Mouse (Mus musculus): ENCODE measurements around the gene Zmynd8. TPM values are rescaled to one million over a fixed set of nuclear protein-coding genes. Genes with fewer than 3 reads are reported as not detected.

Gene Zmynd8
- polyA plus RNA-seq, 1 experiment from 2014 or later, result 79.5 TPM

DNA sequence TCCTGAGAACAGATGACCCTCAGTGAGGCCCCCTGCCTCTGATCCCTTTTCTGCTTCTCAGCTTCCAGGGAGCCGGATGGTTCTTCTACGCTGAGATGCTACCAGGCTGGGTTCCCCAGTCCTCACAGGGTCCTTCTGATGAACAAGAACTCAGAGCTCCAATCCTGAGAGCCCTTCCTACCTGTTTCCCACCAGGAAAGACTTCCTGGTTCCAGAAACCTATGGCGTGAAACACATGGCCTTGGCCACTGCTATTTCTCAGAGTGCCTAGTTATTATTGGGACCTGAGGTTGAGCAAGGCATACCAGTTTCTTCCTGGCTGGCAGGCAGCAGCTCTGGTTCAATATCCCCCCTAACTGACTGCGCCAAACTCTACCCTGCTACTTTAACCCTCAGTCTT, 3.1 kb downstream of the Zmynd8 start:
- Histone ChIP-seq H3K4me3 (replicated peaks) (no peak overlapping the region), H3K4me1 (peaks cover 12% of the 10 kb centered on the region), H3K4me2 (no peak overlapping the region), H3K9me3 (replicated peaks) (no peaks in the 10 kb centered on the region), H3K27ac (replicated peaks) (no peak overlapping the region), H3K9ac (replicated peaks) (no peak overlapping the region), H3K27me3 (replicated peaks) (no peaks in the 10 kb centered on the region), H3K36me3 (no peaks in the 10 kb centered on the region)
- WGBS, result 83% methylated on average over 4 of the region's 4 CpGs
- no peak for ATAC-seq (ENCODE audit: low FRiP score)

DNA sequence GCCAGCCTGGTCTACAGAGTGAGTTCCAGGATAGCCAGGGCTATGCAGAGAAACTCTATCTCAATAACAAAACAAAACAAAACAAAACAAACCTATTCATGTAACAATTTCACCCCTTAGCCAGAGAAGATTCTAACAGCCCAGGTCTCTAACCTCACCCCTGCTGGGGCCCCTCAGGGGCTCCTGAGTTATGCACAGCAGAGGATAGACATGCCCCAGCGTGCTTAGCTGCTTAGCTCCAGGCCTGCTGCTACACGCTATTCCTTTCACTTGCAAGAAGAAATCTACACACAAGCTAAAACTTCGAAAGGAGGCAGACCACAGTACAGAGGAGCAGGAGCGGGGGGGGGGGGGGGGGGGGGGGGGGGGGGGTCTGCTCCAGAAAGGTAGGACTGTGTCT, 4.3 kb downstream of the Zmynd8 start:
- Histone ChIP-seq H3K36me3 (no peaks in the 10 kb centered on the region), H3K9ac (replicated peaks) (no peak overlapping the region), H3K4me1 (peaks cover 3% of the 10 kb centered on the region; the same call in 1 of the 2 replicates), H3K4me2 (no peak overlapping the region), H3K27ac (replicated peaks) (no peak overlapping the region), H3K4me3 (replicated peaks) (no peak overlapping the region), H3K27me3 (replicated peaks) (no peaks in the 10 kb centered on the region), H3K9me3 (replicated peaks) (no peaks in the 10 kb centered on the region)
- 60% methylated on average over 4 of the region's 4 CpGs for WGBS
- no peak for ATAC-seq (ENCODE audit: low FRiP score)

DNA sequence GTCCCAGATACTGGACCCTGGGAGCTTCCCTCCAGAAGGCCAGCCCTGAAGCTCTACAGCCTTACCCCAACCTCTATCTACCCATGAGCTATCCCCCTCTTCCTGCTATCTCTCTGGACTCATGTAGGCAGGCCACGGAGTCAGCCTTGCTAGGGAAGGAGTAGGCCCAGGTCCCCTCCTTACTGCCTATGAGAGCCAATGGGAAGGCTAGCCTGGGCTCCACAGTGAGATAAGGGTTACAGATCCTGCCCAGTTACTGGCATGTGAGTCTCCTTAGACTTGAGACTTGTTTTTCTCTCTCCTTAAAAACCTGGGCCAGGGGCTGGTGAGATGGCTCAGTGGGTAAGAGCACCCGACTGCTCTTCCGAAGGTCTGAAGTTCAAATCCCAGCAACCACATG, 5.6 kb downstream of the Zmynd8 start:
- Histone ChIP-seq H3K27me3 (replicated peaks) (no peaks in the 10 kb centered on the region), H3K4me3 (replicated peaks) (no peak overlapping the region), H3K36me3 (no peaks in the 10 kb centered on the region), H3K27ac (replicated peaks) (no peak overlapping the region), H3K4me1 (peaks cover 13% of the 10 kb centered on the region), H3K4me2 (no peak overlapping the region), H3K9ac (replicated peaks) (no peak overlapping the region), H3K9me3 (replicated peaks) (no peaks in the 10 kb centered on the region)
- 93% methylated on average over 3 of the region's 3 CpGs for WGBS
- ATAC-seq (ENCODE audit: low FRiP score), result no peak

DNA sequence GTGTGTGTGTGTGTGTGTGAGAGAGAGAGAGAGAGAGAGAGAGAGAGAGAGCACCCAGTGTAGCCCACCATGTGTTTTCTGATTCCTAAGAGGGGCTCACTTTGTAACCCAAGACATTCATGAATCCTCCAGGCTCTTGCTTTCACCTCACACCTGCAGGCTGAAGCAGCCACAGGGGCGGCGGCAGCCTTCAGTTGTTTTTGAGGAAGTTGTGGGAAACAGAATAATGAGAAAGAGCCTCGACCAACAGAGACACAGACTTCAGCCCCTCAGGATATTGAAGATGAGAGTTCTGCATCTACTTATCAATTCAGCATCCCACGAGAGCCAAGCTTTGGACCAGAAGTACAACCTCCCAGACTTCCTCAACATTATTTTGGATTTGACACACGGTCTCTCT, 6.2 kb downstream of the Zmynd8 start:
- Histone ChIP-seq H3K4me2 (no peak overlapping the region), H3K27me3 (replicated peaks) (no peaks in the 10 kb centered on the region), H3K4me1 (peaks cover 19% of the 10 kb centered on the region), H3K9me3 (replicated peaks) (no peaks in the 10 kb centered on the region), H3K27ac (replicated peaks) (no peak overlapping the region), H3K36me3 (no peaks in the 10 kb centered on the region), H3K4me3 (replicated peaks) (no peak overlapping the region), H3K9ac (replicated peaks) (no peak overlapping the region)
- no peak for ATAC-seq (ENCODE audit: low FRiP score)
- WGBS, result 80% methylated on average over 5 of the region's 5 CpGs

DNA sequence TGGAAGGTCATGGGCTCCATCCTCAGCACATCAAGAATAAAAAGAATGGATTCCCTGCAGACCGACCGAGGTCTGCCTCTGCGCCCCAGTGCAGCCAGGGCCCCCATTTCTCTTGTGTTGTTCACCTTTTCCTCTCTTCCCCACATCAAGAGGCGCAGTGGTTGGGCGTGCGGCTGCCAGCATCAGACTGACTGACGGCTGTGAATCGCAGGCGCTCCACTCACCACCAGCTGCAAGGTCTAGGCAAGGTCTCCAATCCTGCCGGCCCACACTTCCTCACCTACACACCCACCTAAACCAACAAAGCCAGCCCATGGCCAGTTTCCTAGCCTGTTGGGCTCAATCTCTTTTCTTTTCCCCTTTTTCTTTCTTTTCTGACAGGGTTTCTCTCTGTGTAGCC, 8.4 kb downstream of the Zmynd8 start:
- H3K4me1 ChIP-seq, result peaks cover 41% of the 10 kb centered on the region
- 88% methylated on average over 10 of the region's 10 CpGs for WGBS
- no peak for ATAC-seq (ENCODE audit: low FRiP score)

DNA sequence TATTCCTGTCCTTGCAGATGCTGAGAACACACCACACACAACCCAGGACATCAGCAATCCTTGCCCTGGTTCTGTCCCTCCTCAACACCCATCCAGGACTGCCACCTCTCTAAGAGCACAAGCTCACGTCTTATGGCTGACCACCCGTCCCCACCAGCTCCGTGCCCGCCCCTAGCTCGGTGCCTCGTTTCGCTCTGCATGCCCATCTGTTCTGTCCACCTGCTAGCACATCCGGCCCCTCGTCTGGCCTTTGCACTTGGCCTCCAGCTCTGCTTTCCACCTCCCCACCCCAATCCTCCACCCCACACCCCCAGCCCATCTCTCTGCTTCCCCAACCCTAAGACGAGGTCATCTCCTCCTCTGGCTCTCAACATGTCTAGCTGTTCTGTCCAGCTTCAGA, 8.9 kb downstream of the Zmynd8 start:
- H3K4me1 ChIP-seq, result peaks cover 46% of the 10 kb centered on the region
- WGBS, result 72% methylated on average over 10 of the region's 10 CpGs
- ATAC-seq (ENCODE audit: low FRiP score), result no peak
- no peak overlapping the region for H3K4me3 ChIP-seq (replicated peaks)
- H3K9me3 ChIP-seq (replicated peaks), result no peaks in the 10 kb centered on the region
- H3K4me2 ChIP-seq, result no peak overlapping the region
- no peaks in the 10 kb centered on the region for H3K36me3 ChIP-seq
- H3K27ac ChIP-seq (replicated peaks), result no peak overlapping the region
- no peaks in the 10 kb centered on the region for H3K27me3 ChIP-seq (replicated peaks)
- H3K9ac ChIP-seq (replicated peaks), result no peak overlapping the region

More for the DNA sequence above, 8.4 kb downstream of the Zmynd8 start:
- H3K9ac ChIP-seq (replicated peaks), result no peak overlapping the region
- no peaks in the 10 kb centered on the region for H3K36me3 ChIP-seq
- H3K27me3 ChIP-seq (replicated peaks), result no peaks in the 10 kb centered on the region
- H3K9me3 ChIP-seq (replicated peaks), result no peaks in the 10 kb centered on the region
- H3K4me2 ChIP-seq, result no peak overlapping the region
- no peak overlapping the region for H3K27ac ChIP-seq (replicated peaks)
- H3K4me3 ChIP-seq (replicated peaks), result no peak overlapping the region

DNA sequence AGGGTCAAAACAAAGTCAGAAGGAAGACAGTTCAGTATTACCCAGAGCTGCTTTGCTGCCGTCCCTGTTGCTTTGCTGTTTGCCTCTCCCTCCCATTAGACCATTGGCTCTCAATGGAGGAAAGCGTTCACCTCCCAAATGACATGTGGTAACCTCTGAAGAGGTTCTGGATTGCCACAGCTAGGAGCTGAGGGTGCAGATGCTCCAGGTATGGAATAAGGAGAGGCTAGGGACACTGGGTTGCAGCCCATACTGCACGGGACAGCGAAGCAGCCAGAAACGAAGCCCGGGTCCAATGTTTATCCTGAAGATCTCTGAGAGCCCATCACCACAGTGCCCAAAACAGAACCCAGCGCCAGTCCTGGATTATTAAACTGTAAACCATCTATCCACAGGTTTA, 9.6 kb downstream of the Zmynd8 start:
- Histone ChIP-seq H3K9me3 (replicated peaks) (no peaks in the 10 kb centered on the region), H3K4me1 (peaks cover 51% of the 10 kb centered on the region), H3K4me3 (replicated peaks) (no peak overlapping the region), H3K9ac (replicated peaks) (no peak overlapping the region), H3K36me3 (no peaks in the 10 kb centered on the region), H3K4me2 (no peak overlapping the region), H3K27ac (replicated peaks) (peak overlapping the region; percentile 99), H3K27me3 (replicated peaks) (no peaks in the 10 kb centered on the region)
- 63% methylated on average over 7 of the region's 7 CpGs for WGBS
- no peak for ATAC-seq (ENCODE audit: low FRiP score)

DNA sequence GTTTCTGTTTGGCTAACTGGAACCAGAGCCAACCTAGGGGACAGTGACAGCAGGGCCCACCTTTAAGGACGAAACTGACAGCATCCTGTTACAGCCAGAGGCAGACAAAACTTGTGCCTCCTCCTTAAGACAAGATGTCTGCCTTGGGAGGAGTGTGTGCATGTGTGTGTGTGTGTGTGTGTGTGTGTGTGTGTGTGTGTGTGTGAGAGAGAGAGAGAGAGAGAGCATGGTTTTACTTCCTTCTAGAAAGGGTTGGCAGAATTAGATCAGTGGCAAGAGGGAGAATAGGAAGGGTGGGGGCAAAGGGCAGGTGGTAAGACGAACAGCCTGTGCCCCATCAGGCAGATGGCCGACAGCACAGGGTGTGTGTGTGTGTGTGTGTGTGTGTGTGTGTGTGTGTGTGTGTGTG, 10.0 kb downstream of the Zmynd8 start:
- peak overlapping the region; percentile 1 for H3K4me2 ChIP-seq
- H3K4me3 ChIP-seq (replicated peaks), result no peak overlapping the region
- H3K27ac ChIP-seq (replicated peaks), result peak overlapping the region; percentile 99
- ATAC-seq (ENCODE audit: low FRiP score), result no peak
- H3K27me3 ChIP-seq (replicated peaks), result no peaks in the 10 kb centered on the region
- H3K9me3 ChIP-seq (replicated peaks), result no peaks in the 10 kb centered on the region
- no peaks in the 10 kb centered on the region for H3K36me3 ChIP-seq
- H3K4me1 ChIP-seq, result peaks cover 56% of the 10 kb centered on the region
- H3K9ac ChIP-seq (replicated peaks), result peak overlapping the region; percentile 34; the same call in 1 of the 2 replicates
- 3% methylated on average over 3 of the region's 3 CpGs for WGBS

DNA sequence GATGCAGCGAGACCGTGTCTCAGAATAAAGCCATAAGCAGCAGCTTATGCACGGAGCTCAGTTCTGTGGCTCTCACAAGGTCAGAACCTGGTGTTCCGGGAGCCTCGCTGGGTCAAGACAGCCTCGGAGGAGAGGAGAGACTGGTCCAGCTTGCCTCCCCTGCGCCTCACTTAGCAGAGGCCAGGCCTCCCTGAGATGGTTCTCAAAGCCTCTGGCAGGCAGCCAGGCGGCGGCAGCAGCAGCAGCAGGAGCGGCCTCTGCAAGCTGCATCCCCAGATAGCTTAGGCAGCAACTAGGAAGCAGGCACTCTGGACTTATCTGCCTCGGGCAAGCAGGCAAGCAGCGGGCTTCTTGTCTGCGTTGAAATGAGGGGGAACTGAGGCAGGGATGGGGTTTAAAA, 10.4 kb downstream of the Zmynd8 start:
- WGBS, result 14% methylated on average over 13 of the region's 13 CpGs
- H3K9ac ChIP-seq (replicated peaks), result peak overlapping the region; percentile 34; the same call in 1 of the 2 replicates
- peak overlapping the region; percentile 1 for H3K4me2 ChIP-seq
- no peaks in the 10 kb centered on the region for H3K9me3 ChIP-seq (replicated peaks)
- peaks cover 60% of the 10 kb centered on the region for H3K4me1 ChIP-seq
- no peaks in the 10 kb centered on the region for H3K27me3 ChIP-seq (replicated peaks)
- no peak overlapping the region for H3K4me3 ChIP-seq (replicated peaks)
- H3K27ac ChIP-seq (replicated peaks), result peak overlapping the region; percentile 99
- no peak for ATAC-seq (ENCODE audit: low FRiP score)
- H3K36me3 ChIP-seq, result no peaks in the 10 kb centered on the region

DNA sequence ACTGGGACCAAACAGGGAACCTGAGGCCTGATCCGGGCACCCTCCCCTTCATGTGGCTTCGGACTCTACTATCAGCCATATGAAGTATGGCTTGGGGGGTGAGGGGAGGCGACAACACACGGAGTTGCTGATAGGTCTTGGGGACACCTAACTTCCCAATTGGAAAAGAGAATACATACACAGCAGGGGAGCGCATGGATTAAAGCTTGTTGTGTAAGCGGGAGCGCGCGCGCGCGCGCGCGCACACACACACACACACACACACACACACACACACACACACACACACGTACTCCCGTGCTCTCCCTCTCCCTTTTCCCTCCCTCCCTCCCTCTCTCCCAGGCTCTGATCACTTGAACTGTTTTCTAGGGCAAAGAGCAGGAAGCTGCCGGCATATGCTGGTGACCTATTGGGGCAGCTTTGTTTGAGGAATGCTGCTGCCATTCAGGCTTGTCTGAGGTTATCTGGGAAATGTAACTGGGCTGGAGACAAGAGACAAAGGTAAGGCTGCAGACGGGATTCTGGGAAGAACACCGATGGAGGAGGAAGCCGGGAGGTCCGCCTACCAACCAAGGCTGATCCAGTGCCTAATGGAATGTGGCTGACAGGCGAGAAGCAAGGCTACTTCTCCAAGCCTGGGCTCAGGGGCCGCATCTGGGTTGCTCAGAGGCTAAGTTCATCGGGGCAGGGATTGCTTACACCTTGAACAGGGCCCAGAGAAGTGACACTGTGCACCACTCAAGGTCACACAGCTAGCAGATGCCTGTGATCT, 11.8 kb downstream of the Zmynd8 start:
- 7% methylated on average over 24 of the region's 25 CpGs for WGBS
- peak overlapping the region; percentile 40 for H3K9ac ChIP-seq (replicated peaks)
- no peaks in the 10 kb centered on the region for H3K27me3 ChIP-seq (replicated peaks)
- ATAC-seq (ENCODE audit: low FRiP score), result no peak
- H3K27ac ChIP-seq (replicated peaks), result peak overlapping the region; percentile 99
- no peak overlapping the region for H3K4me3 ChIP-seq (replicated peaks)
- H3K4me1 ChIP-seq, result peaks cover 74% of the 10 kb centered on the region
- no peaks in the 10 kb centered on the region for H3K36me3 ChIP-seq
- peak overlapping the region; percentile 32 for H3K4me2 ChIP-seq
- H3K9me3 ChIP-seq (replicated peaks), result no peaks in the 10 kb centered on the region

DNA sequence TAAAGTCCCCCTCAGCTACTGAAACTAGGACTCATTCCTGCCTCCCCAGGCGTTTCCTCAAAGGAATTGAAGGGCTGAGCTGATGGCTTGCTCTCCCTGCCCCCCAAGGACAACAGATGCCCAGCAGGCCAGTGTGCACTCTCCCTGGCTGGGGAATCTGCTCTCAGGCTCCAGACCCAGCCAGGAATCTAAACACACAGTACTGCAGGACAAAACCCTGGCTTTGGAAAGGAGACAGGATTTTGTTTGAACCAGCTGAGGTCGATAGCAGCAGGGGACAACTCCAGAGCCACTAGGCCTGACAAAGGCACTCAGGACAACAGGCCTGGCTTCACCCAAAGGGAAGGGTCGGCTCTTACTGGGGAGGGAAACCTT, 12.3 kb downstream of the Zmynd8 start:
- Histone ChIP-seq H3K9ac (replicated peaks) (peak overlapping the region; percentile 40; the same call in 1 of the 2 replicates), H3K4me3 (replicated peaks) (no peak overlapping the region), H3K27ac (replicated peaks) (peak overlapping the region; percentile 99), H3K27me3 (replicated peaks) (no peaks in the 10 kb centered on the region), H3K4me2 (peak overlapping the region; percentile 32; the same call in 1 of the 2 replicates), H3K9me3 (replicated peaks) (no peaks in the 10 kb centered on the region), H3K4me1 (peaks cover 79% of the 10 kb centered on the region), H3K36me3 (no peaks in the 10 kb centered on the region)
- no peak for ATAC-seq (ENCODE audit: low FRiP score)
- WGBS, result 6% methylated on average over 3 of the region's 3 CpGs

DNA sequence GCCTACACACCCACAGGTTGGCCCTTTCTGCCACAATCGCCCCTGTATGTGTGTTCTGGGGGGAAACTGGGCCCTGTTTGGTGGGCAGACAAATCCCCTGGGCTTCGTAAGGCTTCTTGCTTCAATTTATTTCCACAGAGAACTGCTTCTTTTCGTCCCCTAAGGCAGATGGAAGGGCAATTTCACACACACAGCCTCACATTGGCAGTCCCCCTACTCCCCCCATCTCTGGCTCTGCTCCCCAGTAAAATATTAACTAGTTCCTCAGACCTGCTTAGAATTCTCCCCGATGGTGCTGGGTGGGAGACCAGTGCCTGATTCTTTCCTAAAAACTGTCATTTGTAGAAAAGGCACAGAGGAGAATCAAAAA, 12.9 kb downstream of the Zmynd8 start:
- ATAC-seq (ENCODE audit: low FRiP score), result no peak
- H3K4me1 ChIP-seq, result peaks cover 85% of the 10 kb centered on the region
- no peak overlapping the region for H3K4me2 ChIP-seq
- H3K9ac ChIP-seq (replicated peaks), result peak overlapping the region; percentile 40
- no peaks in the 10 kb centered on the region for H3K27me3 ChIP-seq (replicated peaks)
- 9% methylated on average over 4 of the region's 4 CpGs for WGBS
- no peak overlapping the region for H3K4me3 ChIP-seq (replicated peaks)
- H3K27ac ChIP-seq (replicated peaks), result peak overlapping the region; percentile 99
- H3K9me3 ChIP-seq (replicated peaks), result no peaks in the 10 kb centered on the region
- H3K36me3 ChIP-seq, result no peaks in the 10 kb centered on the region

Data from neural tube, embryonic 15.5 days (tissue).